Mouse (Mus musculus) embryonic fibroblast, embryonic 13.5 days (primary cell): ENCODE results near the gene Rora. TPM values are rescaled to one million over a fixed set of nuclear protein-coding genes. Genes with fewer than 3 reads are reported as not detected.
A peak's percentile ranks its signal among the peaks of the same experiment; 100 is the strongest.

Source experiments
- H3K27ac ChIP-seq: 2 replicates; pipeline ENCODE4 v1.5.1; 2012; ENCODE audit warnings: low read length, control low read depth, inconsistent platforms; ENCODE audit not compliant: insufficient read depth
- H3K4me1 ChIP-seq: 2 replicates; pipeline ENCODE4 v1.6.1; 2011; ENCODE audit warnings: low read length; ENCODE audit not compliant: control insufficient read depth, insufficient read depth
- H3K4me3 ChIP-seq: 2 replicates; pipeline ENCODE4 v1.5.1; 2011; ENCODE audit warnings: mild to moderate bottlenecking, control low read depth, low read length; ENCODE audit not compliant: insufficient read depth
- CTCF ChIP-seq: IDR thresholded peaks from 2 replicates; pipeline ENCODE4 v1.5.1; 2011; ENCODE audit warnings: mild to moderate bottlenecking, control low read depth, low read length, moderate library complexity, borderline replicate concordance; ENCODE audit not compliant: insufficient read depth
- POLR2A ChIP-seq: IDR thresholded peaks from 2 replicates; pipeline ENCODE4 v1.6.1; 2011; ENCODE audit warnings: low read depth, mild to moderate bottlenecking, control low read depth, low read length, moderate library complexity
- polyA plus RNA-seq: library from polyadenylated mRNA; stranded (reverse); fragments of >200 nt; gene quantifications from 2 replicates; pipeline ENCODE4 v1.2.4, GENCODE M21; 2011; ENCODE audit warnings: low read depth; ENCODE audit not compliant: missing spikeins, insufficient read length

Gene Rora
- polyA plus RNA-seq, 1 experiment: 11.2 TPM

- TF ChIP-seq CTCF (no peak), POLR2A (no peak)
- no peak overlapping the region for H3K4me3 ChIP-seq
- peaks cover 2% of the 10 kb centered on the region; the same call in 1 of the 2 replicates for H3K4me1 ChIP-seq
- no peak overlapping the region for H3K27ac ChIP-seq
Observed at GRCm38 (mm10) chr9:69243626-69244025, 590.0 kb downstream of the Rora start.

- TF ChIP-seq CTCF: no peak
- TF ChIP-seq POLR2A: no peak
- Histone ChIP-seq H3K27ac (no peak overlapping the region), H3K4me1 (peaks cover 2% of the 10 kb centered on the region; the same call in 1 of the 2 replicates), H3K4me3 (no peak overlapping the region)
Observed at GRCm38 (mm10) chr9:69246225-69246624, 592.6 kb downstream of the Rora start.

GRCm38 (mm10) chr9:69249586-69249985 lies 596.0 kb downstream of the Rora start:
- no peak overlapping the region for H3K4me3 ChIP-seq
- TF ChIP-seq CTCF (no peak), POLR2A (no peak)
- no peak overlapping the region for H3K27ac ChIP-seq
- H3K4me1 ChIP-seq: no peaks in the 10 kb centered on the region; the same call in 1 of the 2 replicates

DNA sequence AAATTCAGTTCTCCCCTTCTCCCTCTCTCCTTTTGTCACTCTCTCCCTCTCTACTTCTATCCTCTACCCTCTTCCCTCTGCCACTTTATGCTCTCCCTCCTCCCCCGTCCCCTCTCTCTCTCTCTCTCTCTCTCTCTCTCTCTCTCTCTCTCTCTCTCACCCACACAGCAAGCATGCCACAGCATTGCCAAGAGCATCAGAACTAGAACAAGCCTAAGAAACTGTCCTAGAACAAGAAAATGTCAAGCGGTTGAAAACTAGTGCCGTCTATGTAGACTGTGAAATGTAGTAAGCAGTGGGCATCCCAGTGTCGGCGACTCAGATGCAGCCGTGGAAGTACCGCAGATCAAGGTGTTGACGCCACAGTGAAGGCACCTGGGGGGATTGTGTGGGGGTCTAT lies 596.7 kb downstream of the Rora start:
- TF ChIP-seq POLR2A (no peak), CTCF (no peak)
- Histone ChIP-seq H3K4me1 (no peaks in the 10 kb centered on the region; the same call in 1 of the 2 replicates), H3K4me3 (no peak overlapping the region), H3K27ac (no peak overlapping the region)

DNA sequence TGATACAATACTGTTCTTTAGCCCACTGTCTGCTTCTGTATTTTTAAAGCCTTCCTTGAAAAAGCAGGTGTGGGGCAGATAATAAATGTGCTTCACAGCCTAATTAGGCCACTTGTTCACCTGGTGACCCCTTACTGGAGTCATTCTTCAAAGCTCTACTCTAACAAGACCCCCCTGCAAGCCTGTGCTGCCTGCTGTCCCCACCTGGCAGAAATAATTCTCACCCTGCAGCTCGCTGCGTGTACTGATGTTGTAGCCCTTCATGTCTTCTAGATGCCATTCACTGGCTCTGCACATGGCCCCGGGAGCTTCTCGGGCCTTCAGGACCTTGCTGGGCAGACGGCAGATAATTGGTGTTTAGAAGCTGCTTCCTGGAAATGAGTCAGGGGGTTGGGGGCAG lies 604.9 kb downstream of the Rora start:
- Histone ChIP-seq H3K27ac (no peak overlapping the region), H3K4me1 (no peaks in the 10 kb centered on the region; the same call in 1 of the 2 replicates), H3K4me3 (no peak overlapping the region)
- TF ChIP-seq CTCF: no peak
- no peak for TF ChIP-seq POLR2A

DNA sequence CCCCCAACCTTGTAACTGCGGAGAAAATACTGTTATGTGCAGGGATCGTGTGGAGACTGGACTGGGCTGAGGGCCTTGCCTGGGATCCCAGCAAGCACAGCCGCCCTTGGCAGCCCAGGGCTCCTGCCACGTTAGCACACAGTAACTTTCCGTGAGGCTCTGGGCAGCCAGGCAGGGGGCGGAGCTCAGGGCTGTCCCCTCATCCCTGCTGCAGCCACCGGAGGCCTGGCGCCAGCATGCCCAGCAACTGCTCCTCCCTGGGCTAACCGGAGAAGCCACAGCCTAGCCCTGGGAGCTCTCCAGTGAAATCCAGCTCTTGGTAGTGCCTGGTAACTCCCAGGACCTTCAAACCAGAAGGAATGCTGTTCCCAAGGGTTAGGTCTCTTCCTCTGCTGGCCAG lies 605.8 kb downstream of the Rora start:
- H3K4me3 ChIP-seq: no peak overlapping the region
- no peaks in the 10 kb centered on the region; the same call in 1 of the 2 replicates for H3K4me1 ChIP-seq
- H3K27ac ChIP-seq: peak overlapping the region; percentile 32; the same call in 1 of the 2 replicates
- TF ChIP-seq CTCF (no peak), POLR2A (peak; percentile 44)

DNA sequence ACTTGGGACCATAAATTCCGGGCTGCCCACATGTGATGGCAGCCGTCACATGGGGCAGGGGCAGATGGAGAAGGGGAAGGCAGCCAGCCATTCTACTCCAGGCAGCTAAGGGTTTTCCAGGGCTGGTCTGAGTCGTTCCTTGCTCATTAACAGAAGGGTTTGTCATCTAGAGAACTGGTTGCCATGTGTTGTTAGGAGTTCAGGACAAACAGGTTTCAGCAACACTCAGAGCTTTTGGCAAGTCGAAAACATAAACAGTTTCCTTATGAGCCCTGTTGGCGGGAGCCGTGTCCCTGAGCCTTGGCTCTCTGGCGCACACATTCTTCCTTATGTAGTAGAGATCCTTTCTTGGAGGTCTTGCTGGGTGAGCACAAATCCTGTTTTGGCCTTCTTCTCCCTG lies 611.6 kb downstream of the Rora start:
- TF ChIP-seq POLR2A: no peak
- TF ChIP-seq CTCF: no peak
- no peaks in the 10 kb centered on the region for H3K4me1 ChIP-seq
- H3K27ac ChIP-seq: no peak overlapping the region
- H3K4me3 ChIP-seq: no peak overlapping the region

GRCm38 (mm10) chr9:69270374-69270773 lies 616.8 kb downstream of the Rora start:
- H3K4me3 ChIP-seq: no peak overlapping the region
- TF ChIP-seq POLR2A: no peak
- TF ChIP-seq CTCF: no peak
- H3K27ac ChIP-seq: no peak overlapping the region
- peaks cover 4% of the 10 kb centered on the region for H3K4me1 ChIP-seq

- Histone ChIP-seq H3K4me3 (no peak overlapping the region), H3K27ac (no peak overlapping the region), H3K4me1 (peaks cover 4% of the 10 kb centered on the region)
- TF ChIP-seq CTCF: no peak
- TF ChIP-seq POLR2A: no peak
Observed at GRCm38 (mm10) chr9:69270931-69271330, 617.3 kb downstream of the Rora start.

- Histone ChIP-seq H3K4me3 (no peak overlapping the region), H3K27ac (no peak overlapping the region), H3K4me1 (peaks cover 4% of the 10 kb centered on the region)
- TF ChIP-seq POLR2A (no peak), CTCF (no peak)
Observed at GRCm38 (mm10) chr9:69272884-69273283, 619.3 kb downstream of the Rora start.
